Mouse (Mus musculus) limb, embryonic 13.5 days (tissue): Measurements from ENCODE around the gene Guca1b. TPM values are rescaled to one million over a fixed set of nuclear protein-coding genes. Genes with fewer than 3 reads are reported as not detected.
A peak's percentile ranks its signal among the peaks of the same experiment; 100 is the strongest.
"Not testable (repeated sequence)": the region's sequence is repeated elsewhere in the genome, so short reads cannot be mapped to it uniquely, and the experiment has no call there.

ENCODE experiments used
- ATAC-seq: fragments of 200-750 bp; cut with Nextera tagmentation; 2 replicates; pipeline ENCODE4 v1.8.0; 2017; ENCODE audit warnings: low read depth, moderate number of reproducible peaks, moderate TSS enrichment; ENCODE audit not compliant: low FRiP score
- H3K27ac ChIP-seq: fragments of 300-500 bp; sonication (generic); 2 replicates; pipeline ENCODE4 v1.5.1; 2015; ENCODE audit warnings: inconsistent platforms, mild to moderate bottlenecking, moderate library complexity
- H3K27me3 ChIP-seq: fragments of 300-500 bp; sonication (generic); 2 replicates; pipeline ENCODE4 v1.6.1; 2015; ENCODE audit warnings: mild to moderate bottlenecking, inconsistent platforms
- H3K36me3 ChIP-seq: fragments of 300-500 bp; sonication (generic); 2 replicates; pipeline ENCODE4 v1.6.1; 2015; ENCODE audit warnings: inconsistent platforms, mild to moderate bottlenecking, moderate library complexity
- H3K4me1 ChIP-seq: fragments of 300-500 bp; sonication (generic); 2 replicates; pipeline ENCODE4 v1.6.1; 2015; ENCODE audit warnings: inconsistent platforms
- H3K4me2 ChIP-seq: fragments of 300-500 bp; sonication (generic); replicated peaks from 2 replicates; pipeline ENCODE4 v1.6.1; 2015; ENCODE audit warnings: inconsistent platforms, mild to moderate bottlenecking, moderate library complexity
- H3K4me3 ChIP-seq: fragments of 300-500 bp; sonication (generic); 2 replicates; pipeline ENCODE4 v1.5.1; 2015; ENCODE audit warnings: moderate library complexity, mild to moderate bottlenecking, inconsistent platforms
- H3K9ac ChIP-seq: fragments of 300-500 bp; sonication (generic); 2 replicates; pipeline ENCODE4 v1.6.1; 2015; ENCODE audit warnings: mild to moderate bottlenecking, inconsistent platforms
- H3K9me3 ChIP-seq: fragments of 300-500 bp; sonication (generic); 2 replicates; pipeline ENCODE4 v1.6.1; 2016; ENCODE audit warnings: inconsistent platforms
- WGBS: fragments of 180-500 bp; shearing (Covaris S2); methylation state at CpG from one replicate; pipeline ENCODE4 v1.1.7; 2015; 5-methylcytosine and 5-hydroxymethylcytosine counted together
- polyA plus RNA-seq: library from polyadenylated mRNA; unstranded; fragments of >200 nt; fragmentation: Nextera tagmentation; extraction: Ambion mirVana; gene quantifications from 2 replicates; pipeline ENCODE4 v1.2.1, GENCODE M21; 2015

Gene Guca1b
- polyA plus RNA-seq, 1 experiment from 2014 or later = 0.62 TPM

GRCm38 (mm10) chr17:47421566-47421965, 36.4 kb downstream of the Guca1b start:
- Histone ChIP-seq H3K27ac (no peak overlapping the region), H3K4me2 (no peak overlapping the region), H3K9me3 (no peaks in the 10 kb centered on the region; the same call in 1 of the 2 replicates), H3K36me3 (no peaks in the 10 kb centered on the region), H3K27me3 (no peaks in the 10 kb centered on the region), H3K9ac (no peak overlapping the region), H3K4me1 (no peaks in the 10 kb centered on the region), H3K4me3 (no peak overlapping the region)
- no peak for ATAC-seq
- 76% methylated on average over 3 of the region's 3 CpGs for WGBS

GRCm38 (mm10) chr17:47422616-47423015, 37.4 kb downstream of the Guca1b start:
- not testable (repeated sequence) for ATAC-seq, H3K27me3 ChIP-seq, H3K36me3 ChIP-seq, H3K9me3 ChIP-seq, H3K9ac ChIP-seq, H3K4me2 ChIP-seq, H3K4me3 ChIP-seq, H3K27ac ChIP-seq, H3K4me1 ChIP-seq
- 95% methylated on average over 1 of the region's 1 CpGs for WGBS

GRCm38 (mm10) chr17:47424186-47424585, 39.0 kb downstream of the Guca1b start:
- H3K36me3 ChIP-seq = no peaks in the 10 kb centered on the region
- H3K4me3 ChIP-seq = no peak overlapping the region
- no peak overlapping the region for H3K27ac ChIP-seq
- H3K4me2 ChIP-seq = no peak overlapping the region
- peaks cover 6% of the 10 kb centered on the region; the same call in 1 of the 2 replicates for H3K4me1 ChIP-seq
- H3K27me3 ChIP-seq = peaks cover 11% of the 10 kb centered on the region; the same call in 1 of the 2 replicates
- ATAC-seq = no peak
- no peaks in the 10 kb centered on the region for H3K9me3 ChIP-seq
- no peak overlapping the region; the same call in 1 of the 2 replicates for H3K9ac ChIP-seq
- 82% methylated on average over 6 of the region's 6 CpGs for WGBS

GRCm38 (mm10) chr17:47427316-47427715, 42.1 kb downstream of the Guca1b start:
- H3K36me3 ChIP-seq = no peaks in the 10 kb centered on the region
- no peak for ATAC-seq
- H3K27ac ChIP-seq = no peak overlapping the region
- H3K9me3 ChIP-seq = no peaks in the 10 kb centered on the region
- WGBS = 67% methylated on average over 6 of the region's 6 CpGs
- H3K9ac ChIP-seq = no peak overlapping the region
- no peak overlapping the region for H3K4me2 ChIP-seq
- peaks cover 6% of the 10 kb centered on the region; the same call in 1 of the 2 replicates for H3K4me1 ChIP-seq
- H3K4me3 ChIP-seq = no peak overlapping the region
- H3K27me3 ChIP-seq = peaks cover 32% of the 10 kb centered on the region

DNA sequence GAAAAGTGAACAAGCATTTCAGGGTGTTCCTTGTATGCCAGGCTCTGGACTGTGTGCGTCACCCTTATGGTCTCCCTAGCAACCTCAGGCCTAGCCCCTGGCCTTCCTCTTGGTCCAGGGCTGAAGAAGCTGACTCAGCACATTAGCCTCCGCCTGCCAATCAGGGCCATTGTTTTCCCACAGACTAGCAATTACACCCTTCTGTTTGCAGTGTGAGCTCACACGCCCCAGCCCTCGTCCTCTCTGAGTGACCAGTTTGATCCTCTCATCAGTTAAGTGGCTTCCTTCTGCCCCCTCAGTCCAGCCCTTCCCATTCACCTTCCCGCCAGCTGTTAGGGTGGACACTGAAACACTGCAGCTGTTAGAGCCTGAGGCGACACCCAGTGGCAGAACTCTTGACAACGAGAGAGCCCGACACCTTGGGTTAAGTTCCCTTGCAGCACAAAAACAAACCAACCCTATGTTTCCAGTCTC, 43.7 kb downstream of the Guca1b start:
- peak; percentile 57; the same call in 1 of the 2 replicates for ATAC-seq
- no peaks in the 10 kb centered on the region for H3K9me3 ChIP-seq
- H3K27me3 ChIP-seq = peaks cover 32% of the 10 kb centered on the region
- H3K36me3 ChIP-seq = no peaks in the 10 kb centered on the region
- H3K9ac ChIP-seq = no peak overlapping the region
- H3K27ac ChIP-seq = no peak overlapping the region
- 14% methylated on average over 8 of the region's 8 CpGs for WGBS
- peak overlapping the region; percentile 31; the same call in 1 of the 2 replicates for H3K4me2 ChIP-seq
- no peak overlapping the region for H3K4me3 ChIP-seq
- peaks cover 6% of the 10 kb centered on the region; the same call in 1 of the 2 replicates for H3K4me1 ChIP-seq

DNA sequence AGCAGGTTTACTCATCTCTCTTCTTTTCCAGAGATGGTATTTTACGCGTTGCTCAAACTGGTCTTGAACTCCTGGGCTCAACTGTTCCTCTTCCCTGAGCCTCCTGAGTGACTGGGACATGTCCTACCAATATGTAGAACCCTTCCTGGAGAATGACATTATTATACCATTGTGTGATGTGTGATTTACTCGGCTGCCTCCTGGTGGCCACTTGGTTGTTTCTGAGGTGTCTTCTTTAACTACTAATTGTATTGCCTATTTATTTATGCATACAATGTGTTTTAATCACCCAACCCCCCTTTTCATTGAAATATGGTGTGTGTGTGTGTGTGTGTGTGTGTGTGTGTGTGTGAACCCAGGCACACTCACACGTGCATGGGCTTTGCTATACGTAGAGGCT, 45.6 kb downstream of the Guca1b start:
- no peak overlapping the region for H3K9ac ChIP-seq
- no peaks in the 10 kb centered on the region for H3K36me3 ChIP-seq
- no peak overlapping the region for H3K27ac ChIP-seq
- peaks cover 42% of the 10 kb centered on the region for H3K27me3 ChIP-seq
- 73% methylated on average over 5 of the region's 5 CpGs for WGBS
- peaks cover 6% of the 10 kb centered on the region; the same call in 1 of the 2 replicates for H3K4me1 ChIP-seq
- H3K4me2 ChIP-seq = no peak overlapping the region
- no peaks in the 10 kb centered on the region for H3K9me3 ChIP-seq
- no peak for ATAC-seq
- H3K4me3 ChIP-seq = no peak overlapping the region

DNA sequence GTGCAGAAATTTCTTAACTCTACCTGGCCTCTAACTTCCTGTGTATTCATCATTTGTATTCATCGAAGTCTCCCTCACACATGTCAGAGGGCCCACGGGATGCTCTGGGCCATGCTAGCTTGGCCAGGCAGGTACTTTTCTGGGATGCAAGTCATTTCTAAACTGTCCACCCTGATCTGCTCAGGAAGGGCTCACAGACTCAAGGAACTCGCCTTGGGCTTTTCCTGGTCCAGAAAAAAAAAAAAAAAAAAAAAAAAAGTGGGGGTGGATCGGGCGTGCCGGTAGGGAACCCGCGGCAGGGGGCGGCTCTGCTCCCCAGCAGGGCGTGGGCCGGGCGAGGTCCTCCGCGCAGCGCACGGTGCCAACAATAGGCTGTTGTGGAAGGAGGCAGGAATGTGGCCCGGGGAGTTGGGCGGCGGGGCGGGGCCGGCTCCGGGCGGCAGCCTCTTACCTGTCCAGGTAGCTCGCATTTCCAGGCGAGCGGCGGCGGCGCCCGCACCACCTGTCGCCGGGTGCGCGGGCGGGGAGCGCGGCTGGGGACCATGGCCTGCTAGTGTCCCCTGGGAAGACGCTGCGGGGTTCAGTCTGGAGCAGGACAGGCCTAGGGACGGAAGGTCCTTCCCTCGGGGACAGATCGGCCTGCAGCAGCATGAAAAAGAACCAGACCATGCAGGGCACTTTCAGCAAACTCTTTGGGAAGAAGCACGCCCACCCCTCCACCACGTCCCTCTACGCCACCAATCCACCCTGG, 51.1 kb downstream of the Guca1b start, which contains the start of gene AI661453:
Gene AI661453, plus strand, starts transcription at position 460 of the 751 bp plus-strand sequence.
- Histone ChIP-seq H3K4me2 (peak within 1 kb of the TSS; percentile 77), H3K27me3 (peaks cover 70% of the 10 kb centered on the region)

GRCm38 (mm10) chr17:47436907-47437547, 51.8 kb downstream of the Guca1b start, which contains the start of gene 1700001C19Rik:
1700001C19Rik (minus strand) TSS chr17:47437376.
- Histone ChIP-seq H3K27me3 (peaks cover 63% of the 10 kb centered on the region), H3K4me1 (peaks cover 17% of the 10 kb centered on the region), H3K9me3 (no peaks in the 10 kb centered on the region), H3K9ac (peak within 1 kb of the TSS; percentile 55), H3K4me2 (peak within 1 kb of the TSS; percentile 77), H3K4me3 (peak within 1 kb of the TSS; percentile 46), H3K36me3 (no peaks in the 10 kb centered on the region), H3K27ac (no peak within 1 kb of the TSS)
- WGBS = 2% methylated on average over 25 of the region's 25 CpGs
- ATAC-seq = no peak

More for the DNA sequence above, 51.1 kb downstream of the Guca1b start, which contains the start of gene AI661453:
- WGBS = 2% methylated on average over 44 of the region's 45 CpGs
- peak within 1 kb of the TSS; percentile 46 for H3K4me3 ChIP-seq
- H3K9me3 ChIP-seq = no peaks in the 10 kb centered on the region
- peak within 1 kb of the TSS; percentile 55 for H3K9ac ChIP-seq
- H3K4me1 ChIP-seq = peaks cover 17% of the 10 kb centered on the region
- H3K27ac ChIP-seq = no peak within 1 kb of the TSS
- ATAC-seq = 0 out of 2 replicates have a peak, but pooled peaks have one; percentile 33
- H3K36me3 ChIP-seq = no peaks in the 10 kb centered on the region

GRCm38 (mm10) chr17:47438611-47439010, 53.4 kb downstream of the Guca1b start:
- Histone ChIP-seq H3K36me3 (no peaks in the 10 kb centered on the region), H3K4me3 (no peak overlapping the region), H3K27ac (no peak overlapping the region), H3K4me1 (peaks cover 17% of the 10 kb centered on the region), H3K9ac (no peak overlapping the region), H3K9me3 (no peaks in the 10 kb centered on the region), H3K27me3 (peaks cover 60% of the 10 kb centered on the region), H3K4me2 (no peak overlapping the region)
- WGBS = 70% methylated on average over 6 of the region's 6 CpGs
- ATAC-seq = no peak

DNA sequence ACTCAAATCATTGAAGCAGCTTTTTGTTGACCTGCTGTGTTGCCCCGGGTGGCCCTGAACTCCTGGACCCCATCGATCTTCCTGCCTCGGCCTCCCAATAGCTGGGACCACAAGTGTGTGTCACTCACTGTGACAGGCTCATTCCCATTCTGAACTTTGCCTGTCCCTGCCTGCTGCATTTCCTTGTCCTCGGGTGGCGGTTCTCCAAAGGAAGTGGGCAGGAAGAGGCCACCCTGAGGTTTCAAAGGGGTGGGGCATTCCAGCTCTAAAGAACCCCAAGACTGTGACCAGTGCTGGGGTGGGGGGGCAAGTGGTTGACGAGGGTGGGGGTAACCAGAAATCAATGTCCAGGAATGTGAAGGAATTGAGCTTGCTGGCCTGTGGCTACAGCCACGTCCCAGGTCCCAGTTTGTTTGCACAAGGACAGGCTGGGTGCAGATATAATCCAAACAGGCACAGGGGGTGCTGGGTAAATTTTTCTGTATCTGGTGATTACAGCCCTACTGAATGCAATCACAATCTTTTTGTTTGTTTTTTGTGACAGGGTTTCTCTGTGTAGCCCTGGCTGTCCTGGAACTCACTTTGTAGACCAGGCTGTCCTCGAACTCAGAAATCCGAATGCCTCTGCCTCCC, 54.3 kb downstream of the Guca1b start:
- no peak overlapping the region for H3K9ac ChIP-seq
- no peaks in the 10 kb centered on the region for H3K36me3 ChIP-seq
- no peak overlapping the region for H3K27ac ChIP-seq
- peaks cover 60% of the 10 kb centered on the region for H3K27me3 ChIP-seq
- H3K4me2 ChIP-seq = no peak overlapping the region
- no peak for ATAC-seq
- 43% methylated on average over 9 of the region's 9 CpGs for WGBS
- H3K4me1 ChIP-seq = peaks cover 17% of the 10 kb centered on the region
- no peaks in the 10 kb centered on the region for H3K9me3 ChIP-seq
- H3K4me3 ChIP-seq = no peak overlapping the region

DNA sequence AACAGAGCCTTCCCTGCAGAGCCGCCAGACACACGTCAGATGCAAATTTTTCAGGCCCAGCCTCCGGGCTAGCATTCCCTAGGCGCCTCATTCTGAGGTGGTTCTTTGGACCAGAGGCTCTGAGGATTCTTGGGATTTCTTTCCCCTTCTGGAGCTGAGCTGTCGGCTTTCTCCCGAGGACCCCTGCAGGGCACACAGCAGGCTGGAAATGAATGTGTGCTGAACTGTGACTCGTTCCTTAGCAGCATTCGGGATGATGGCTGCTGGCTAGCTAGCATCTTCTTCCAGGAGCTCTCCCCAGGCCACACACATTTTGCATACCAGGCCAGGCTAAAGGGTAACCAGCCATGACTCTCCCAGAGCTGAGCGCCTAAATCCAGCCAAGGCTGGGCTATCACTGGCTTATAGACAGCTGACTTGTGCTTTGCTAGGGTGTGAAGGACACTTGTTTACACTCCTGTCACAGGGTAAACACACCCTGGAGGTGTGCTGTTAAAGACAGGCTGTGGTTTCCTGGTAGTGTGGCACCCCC, 55.2 kb downstream of the Guca1b start:
- H3K36me3 ChIP-seq = no peaks in the 10 kb centered on the region
- H3K9me3 ChIP-seq = no peaks in the 10 kb centered on the region
- H3K27me3 ChIP-seq = peaks cover 52% of the 10 kb centered on the region
- WGBS = 10% methylated on average over 9 of the region's 9 CpGs
- peaks cover 17% of the 10 kb centered on the region for H3K4me1 ChIP-seq
- no peak overlapping the region for H3K4me2 ChIP-seq
- ATAC-seq = no peak
- H3K9ac ChIP-seq = no peak overlapping the region
- H3K27ac ChIP-seq = no peak overlapping the region
- H3K4me3 ChIP-seq = no peak overlapping the region
